Mouse (Mus musculus): ENCODE data around the gene Zfp366.

The Zfp366 gene

GRCm38 (mm10) chr13:99244896-99245295, 60.3 kb downstream of the Zfp366 start:
- DNase-seq (ENCODE audit: low read depth, low spot score), result no peak

GRCm38 (mm10) chr13:99245916-99246460, 61.4 kb downstream of the Zfp366 start:
- DNase-seq (ENCODE audit: low read depth, low spot score), result no peak

- DNase-seq (ENCODE audit: low read depth, low spot score), result no peak
Observed at GRCm38 (mm10) chr13:99250806-99251205, 66.2 kb downstream of the Zfp366 start.

- DNase-seq (ENCODE audit: low read depth, low spot score), result no peak
Observed at GRCm38 (mm10) chr13:99254215-99254614, 69.6 kb downstream of the Zfp366 start.

- DNase-seq (ENCODE audit: low read depth, low spot score), result no peak
Observed at GRCm38 (mm10) chr13:99254781-99255180, 70.2 kb downstream of the Zfp366 start.

GRCm38 (mm10) chr13:99256916-99257315, 72.3 kb downstream of the Zfp366 start:
- no peak for DNase-seq (ENCODE audit: low read depth, low spot score)

- no peak for DNase-seq (ENCODE audit: low read depth, low spot score)
Observed at GRCm38 (mm10) chr13:99258677-99259076, 74.1 kb downstream of the Zfp366 start.

GRCm38 (mm10) chr13:99259502-99260174, 75.0 kb downstream of the Zfp366 start:
- DNase-seq (ENCODE audit: low read depth, low spot score), result no peak

GRCm38 (mm10) chr13:99262406-99262805, 77.8 kb downstream of the Zfp366 start:
- no peak for DNase-seq (ENCODE audit: low read depth, low spot score)

- DNase-seq (ENCODE audit: low read depth, low spot score), result no peak
Observed at GRCm38 (mm10) chr13:99263159-99263783, 78.6 kb downstream of the Zfp366 start.

- DNase-seq (ENCODE audit: low read depth, low spot score), result no peak
Observed at GRCm38 (mm10) chr13:99264483-99264882, 79.9 kb downstream of the Zfp366 start.

GRCm38 (mm10) chr13:99272046-99272445, 87.4 kb downstream of the Zfp366 start:
- DNase-seq (ENCODE audit: low read depth, low spot score), result no peak

GRCm38 (mm10) chr13:99277521-99277920, 92.9 kb downstream of the Zfp366 start:
- DNase-seq (ENCODE audit: low read depth, low spot score), result no peak

GRCm38 (mm10) chr13:99278511-99278910, 93.9 kb downstream of the Zfp366 start:
- no peak for DNase-seq (ENCODE audit: low read depth, low spot score)

- no peak for DNase-seq (ENCODE audit: low read depth, low spot score)
Observed at GRCm38 (mm10) chr13:99279351-99279750, 94.7 kb downstream of the Zfp366 start.

GRCm38 (mm10) chr13:99282961-99283360, 98.3 kb downstream of the Zfp366 start:
- DNase-seq (ENCODE audit: low read depth, low spot score), result no peak

- no peak for DNase-seq (ENCODE audit: low read depth, low spot score)
Observed at GRCm38 (mm10) chr13:99283916-99284315, 99.3 kb downstream of the Zfp366 start.

GRCm38 (mm10) chr13:99284400-99285160, 100.0 kb downstream of the Zfp366 start:
- peak; percentile 76 for DNase-seq (ENCODE audit: low read depth, low spot score)

- DNase-seq (ENCODE audit: low read depth, low spot score), result no peak
Observed at GRCm38 (mm10) chr13:99285241-99285640, 100.6 kb downstream of the Zfp366 start.

- no peak for DNase-seq (ENCODE audit: low read depth, low spot score)
Observed at GRCm38 (mm10) chr13:99287207-99287606, 102.6 kb downstream of the Zfp366 start.

GRCm38 (mm10) chr13:99287786-99288185, 103.2 kb downstream of the Zfp366 start:
- DNase-seq (ENCODE audit: low read depth, low spot score), result no peak

- no peak for DNase-seq (ENCODE audit: low read depth, low spot score)
Observed at GRCm38 (mm10) chr13:99290766-99291165, 106.1 kb downstream of the Zfp366 start.

All from skeletal muscle tissue, adult 2 months (tissue).